Mouse (Mus musculus): ENCODE data around the gene Yap1.

DNA sequence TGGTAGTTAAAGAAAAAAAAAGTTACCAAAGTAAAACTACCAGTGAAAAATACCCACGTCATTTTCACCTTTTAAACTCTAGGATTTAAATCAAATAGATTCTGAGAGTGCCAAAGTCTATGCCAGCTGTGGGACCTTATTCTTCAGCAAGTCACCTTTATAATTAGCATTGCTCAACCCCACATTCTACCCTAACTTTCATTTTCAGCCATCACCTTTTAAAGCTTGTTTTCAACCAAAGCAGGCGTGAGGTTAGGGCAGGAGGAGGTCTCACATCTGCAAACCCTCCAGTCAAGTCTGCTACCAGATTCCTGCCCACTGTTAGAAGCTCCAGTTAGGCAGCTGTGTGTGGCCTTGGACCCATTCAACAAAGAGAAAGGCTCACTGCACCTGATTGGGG is 32.4 kb downstream of the Yap1 start:
- TF ChIP-seq CTCF (IDR thresholded peaks at IDR 0.05; ENCODE audit: insufficient read depth, low read depth, low read length) (no peak), POLR2A (IDR thresholded peaks at IDR 0.05; ENCODE audit: insufficient read depth, low read depth, low read length) (no peak)

Data from olfactory bulb, adult 2 months (tissue).